In genomic region chr19:3260591-3260990, GRCm38 (mm10) we compare ENCODE assay signal across 5 mouse cellular contexts.
"Had no signal": no experiment of that assay in that cellular context is flagged by ENCODE, and none has a peak within 500 bp of the region (broad histone marks: within the 10 kb centered on the region; RNA-seq: fewer than 3 reads in every experiment).

No protein-coding gene starts in this region.

- DNase-seq: kidney, adult 18-20 months; kidney, postnatal 36 days; lung, postnatal 36 days; midbrain, embryonic 14.5 days; thymus, postnatal 4 days had no signal
